In genomic region chr8:104542160-104542559, GRCm38 (mm10) we compare ENCODE assay signal across 12 mouse cellular contexts. TPM values are rescaled to one million over a fixed set of nuclear protein-coding genes. Genes with fewer than 3 reads are reported as not detected.
DNase-seq lines count a peak whose midpoint lies in the region; ATAC-seq and TF ChIP-seq lines count a peak whose summit lies in the region.
"Had no signal": no experiment of that assay in that cellular context is flagged by ENCODE, and none has a peak within 500 bp of the region (broad histone marks: within the 10 kb centered on the region; RNA-seq: fewer than 3 reads in every experiment).

No protein-coding gene starts in this region.

- no peak overlapping the region for H3K4me3 ChIP-seq in forebrain, embryonic 15.5 days
- no peak overlapping the region for H3K4me3 ChIP-seq in forebrain, embryonic 14.5 days (ENCODE audit: low read depth, low read length)
- H3K4me3 ChIP-seq in midbrain, embryonic 10.5 days, result peak overlapping the region; percentile 74; the same call in 1 of the 2 replicates
- no peak overlapping the region for H3K4me3 ChIP-seq in midbrain, embryonic 11.5 days (ENCODE audit: low read depth, low read length)
- H3K4me3 ChIP-seq in left cerebral cortex, adult 2 months, result peak overlapping the region; percentile 65
- H3K4me3 ChIP-seq: erythroblast, embryonic 14.5 days had no signal

- no peak overlapping the region for H3K27ac ChIP-seq in forebrain, embryonic 15.5 days (replicated peaks)
- no peak overlapping the region for H3K27ac ChIP-seq in forebrain, embryonic 14.5 days (ENCODE audit: low read depth, low read length)
- H3K27ac ChIP-seq in midbrain, embryonic 10.5 days (replicated peaks), result no peak overlapping the region
- H3K27ac ChIP-seq in midbrain, embryonic 11.5 days (ENCODE audit: low read depth, low read length), result no peak overlapping the region
- H3K27ac ChIP-seq in left cerebral cortex, adult 2 months, result peak overlapping the region; percentile 98
- H3K27ac ChIP-seq: limb, embryonic 10.5 days; midbrain, embryonic 12.5 days had no signal

- TF ChIP-seq CTCF in left cerebral cortex, adult 2 months (IDR thresholded peaks at IDR 0.05), result no peak

- 0 out of 2 replicates have a peak overlapping the region, but pooled peaks have one; percentile 92 for H3K4me2 ChIP-seq in forebrain, embryonic 15.5 days (replicated peaks)
- H3K4me2 ChIP-seq in forebrain, embryonic 14.5 days (ENCODE audit: low read length), result no peak overlapping the region
- H3K4me2 ChIP-seq in midbrain, embryonic 11.5 days, result no peak overlapping the region

- no peak for ATAC-seq in forebrain, embryonic 15.5 days (replicated peaks)
- no peak for ATAC-seq in forebrain, embryonic 14.5 days
- ATAC-seq in midbrain, embryonic 11.5 days (ENCODE audit: low FRiP score), result no peak
- ATAC-seq in megakaryocyte progenitor cell, adult 5-6 weeks (replicated peaks; ENCODE audit: poor library complexity), result no peak

- no peaks in the 10 kb centered on the region for H3K36me3 ChIP-seq in forebrain, embryonic 15.5 days
- H3K36me3 ChIP-seq in forebrain, embryonic 14.5 days (ENCODE audit: control insufficient read depth, insufficient read depth, low read length), result no peaks in the 10 kb centered on the region
- no peaks in the 10 kb centered on the region for H3K36me3 ChIP-seq in midbrain, embryonic 10.5 days
- no peaks in the 10 kb centered on the region for H3K36me3 ChIP-seq in midbrain, embryonic 11.5 days (ENCODE audit: control insufficient read depth, insufficient read depth, low read length)
- H3K36me3 ChIP-seq: limb, embryonic 10.5 days; midbrain, embryonic 12.5 days had no signal

- H3K27me3 ChIP-seq in forebrain, embryonic 15.5 days, result peaks cover 39% of the 10 kb centered on the region
- peaks cover 31% of the 10 kb centered on the region for H3K27me3 ChIP-seq in forebrain, embryonic 14.5 days (replicated peaks; ENCODE audit: control insufficient read depth, insufficient read depth, low read length)
- peaks cover 74% of the 10 kb centered on the region for H3K27me3 ChIP-seq in midbrain, embryonic 10.5 days (ENCODE audit: low read depth, poor library complexity, severe bottlenecking)
- H3K27me3 ChIP-seq in midbrain, embryonic 11.5 days (ENCODE audit: control insufficient read depth, insufficient read depth, low read length), result peaks cover 54% of the 10 kb centered on the region

- 7% methylated on average over 11 of the region's 11 CpGs for WGBS in forebrain, embryonic 15.5 days
- WGBS in forebrain, embryonic 14.5 days, result 3% methylated on average over 11 of the region's 11 CpGs
- 12% methylated on average over 11 of the region's 11 CpGs for WGBS in midbrain, embryonic 10.5 days
- 10% methylated on average over 11 of the region's 11 CpGs for WGBS in midbrain, embryonic 11.5 days

- intact Hi-C loops in left cerebral cortex, adult 2 months (cut with DNase I), result loop anchor here (1.0 kb wide), 1 partner anchor 131 kb away; no protein-coding TSS in a partner anchor

- no peak overlapping the region for H3K9ac ChIP-seq in forebrain, embryonic 15.5 days (replicated peaks)
- H3K9ac ChIP-seq in forebrain, embryonic 14.5 days (ENCODE audit: low read length), result no peak overlapping the region
- no peak overlapping the region for H3K9ac ChIP-seq in midbrain, embryonic 11.5 days (ENCODE audit: low read length)
- H3K9ac ChIP-seq: midbrain, embryonic 12.5 days had no signal

- no peaks in the 10 kb centered on the region for H3K9me3 ChIP-seq in forebrain, embryonic 15.5 days
- no peaks in the 10 kb centered on the region for H3K9me3 ChIP-seq in forebrain, embryonic 14.5 days (replicated peaks; ENCODE audit: control insufficient read depth, low read length)
- no peaks in the 10 kb centered on the region for H3K9me3 ChIP-seq in midbrain, embryonic 10.5 days (replicated peaks)
- no peaks in the 10 kb centered on the region for H3K9me3 ChIP-seq in midbrain, embryonic 11.5 days (ENCODE audit: control insufficient read depth, low read length)
- H3K9me3 ChIP-seq: limb, embryonic 10.5 days; midbrain, embryonic 12.5 days had no signal

- peaks cover 19% of the 10 kb centered on the region for H3K4me1 ChIP-seq in forebrain, embryonic 15.5 days
- H3K4me1 ChIP-seq in forebrain, embryonic 14.5 days (ENCODE audit: control insufficient read depth, insufficient read depth, low read length), result 0 out of 2 replicates have a peak, but pooled peaks cover 3% of the 10 kb centered on the region
- peaks cover 21% of the 10 kb centered on the region for H3K4me1 ChIP-seq in midbrain, embryonic 10.5 days
- H3K4me1 ChIP-seq in midbrain, embryonic 11.5 days (ENCODE audit: control insufficient read depth, insufficient read depth, low read length), result peaks cover 10% of the 10 kb centered on the region

- no peak for DNase-seq in forebrain, embryonic 14.5 days (ENCODE audit: low spot score)
- no peak for DNase-seq in midbrain, embryonic 10.5 days (ENCODE audit: low spot score)
- no peak for DNase-seq in midbrain, embryonic 11.5 days (ENCODE audit: low spot score, missing footprints)
- DNase-seq in left cerebral cortex, adult 2 months (ENCODE audit: extremely low spot score in 1 of 2, low spot score in 2 of 2), result peak; percentile 68 to 75
- DNase-seq in right cerebral cortex, postnatal 4 days, result peak; percentile 30
- DNase-seq in lung, postnatal 4 days, result no peak

RNA-seq across cellular contexts. Expression of gene Car7, which starts 7.7 kb away (rescaled TPM):
- polyA plus RNA-seq in forebrain, embryonic 15.5 days (2015; fragmentation: Nextera tagmentation; extraction: Ambion mirVana), result 1.7 and 2.0 TPM in 2 replicates
- 1.1 and 1.2 TPM in 2 replicates for polyA plus RNA-seq in forebrain, embryonic 14.5 days (2014; fragmentation: Nextera tagmentation; extraction: Ambion mirVana)
- 0.86 and 1.2 TPM in 2 replicates for polyA plus RNA-seq in midbrain, embryonic 10.5 days (2016; fragmentation: Nextera tagmentation; extraction: Ambion mirVana)
- polyA plus RNA-seq in midbrain, embryonic 11.5 days (2014; fragmentation: Nextera tagmentation; extraction: Ambion mirVana), result 0.82 and 1.5 TPM in 2 replicates
- total RNA-seq in left cerebral cortex, adult 2 months (2021), result 10 to 100 TPM; 31.9 to 32.3 TPM
- not detected in 2 replicates for total RNA-seq in megakaryocyte progenitor cell, adult 5-6 weeks (2015)
- total RNA-seq in megakaryocyte progenitor cell, adult 5-6 weeks (2017), result 0.07 and 0.33 TPM in 2 replicates
- polyA plus RNA-seq: erythroblast, embryonic 14.5 days had no signal

RNA-seq across cellular contexts. Expression of gene Nae1, which starts 7.7 kb away (rescaled TPM):
- 116 and 124 TPM in 2 replicates for polyA plus RNA-seq in forebrain, embryonic 15.5 days (2015; fragmentation: Nextera tagmentation; extraction: Ambion mirVana)
- 130 and 135 TPM in 2 replicates for polyA plus RNA-seq in forebrain, embryonic 14.5 days (2014; fragmentation: Nextera tagmentation; extraction: Ambion mirVana)
- polyA plus RNA-seq in midbrain, embryonic 10.5 days (2016; fragmentation: Nextera tagmentation; extraction: Ambion mirVana), result 134 and 139 TPM in 2 replicates
- 138 and 148 TPM in 2 replicates for polyA plus RNA-seq in midbrain, embryonic 11.5 days (2014; fragmentation: Nextera tagmentation; extraction: Ambion mirVana)
- 10 to 100 TPM; 47.0 to 51.2 TPM for total RNA-seq in left cerebral cortex, adult 2 months (2021)
- total RNA-seq in megakaryocyte progenitor cell, adult 5-6 weeks (2015), result 60.1 and 69.1 TPM in 2 replicates
- 74.4 and 88.3 TPM in 2 replicates for total RNA-seq in megakaryocyte progenitor cell, adult 5-6 weeks (2017)

RNA-seq across cellular contexts. Expression of gene Terb1, which starts 32.5 kb away (rescaled TPM):
- 0.17 and 0.19 TPM in 2 replicates for polyA plus RNA-seq in forebrain, embryonic 15.5 days (2015; fragmentation: Nextera tagmentation; extraction: Ambion mirVana)
- polyA plus RNA-seq in forebrain, embryonic 14.5 days (2014; fragmentation: Nextera tagmentation; extraction: Ambion mirVana), result 0.12 and 0.15 TPM in 2 replicates
- polyA plus RNA-seq in midbrain, embryonic 10.5 days (2016; fragmentation: Nextera tagmentation; extraction: Ambion mirVana), result 0.16 and 0.22 TPM in 2 replicates
- polyA plus RNA-seq in midbrain, embryonic 11.5 days (2014; fragmentation: Nextera tagmentation; extraction: Ambion mirVana), result 0.18 and 0.21 TPM in 2 replicates
- 1 to 10 TPM; 1.9 to 2.0 TPM for total RNA-seq in left cerebral cortex, adult 2 months (2021)
- total RNA-seq in megakaryocyte progenitor cell, adult 5-6 weeks (2015), result not detected in 2 replicates
- not detected in 2 replicates for total RNA-seq in megakaryocyte progenitor cell, adult 5-6 weeks (2017)
- polyA plus RNA-seq: erythroblast, embryonic 14.5 days; small intestine, adult 2 months had no signal

RNA-seq across cellular contexts. Expression of gene Pdp2, which starts 49.1 kb away (rescaled TPM):
- polyA plus RNA-seq in forebrain, embryonic 15.5 days (2015; fragmentation: Nextera tagmentation; extraction: Ambion mirVana), result 17.8 and 18.7 TPM in 2 replicates
- 11.9 and 14.2 TPM in 2 replicates for polyA plus RNA-seq in forebrain, embryonic 14.5 days (2014; fragmentation: Nextera tagmentation; extraction: Ambion mirVana)
- polyA plus RNA-seq in midbrain, embryonic 10.5 days (2016; fragmentation: Nextera tagmentation; extraction: Ambion mirVana), result 14.3 and 16.5 TPM in 2 replicates
- 17.2 and 17.3 TPM in 2 replicates for polyA plus RNA-seq in midbrain, embryonic 11.5 days (2014; fragmentation: Nextera tagmentation; extraction: Ambion mirVana)
- 1 to 10 TPM; 8.4 to 8.5 TPM for total RNA-seq in left cerebral cortex, adult 2 months (2021)
- total RNA-seq in megakaryocyte progenitor cell, adult 5-6 weeks (2015), result 8.8 and 9.3 TPM in 2 replicates
- total RNA-seq in megakaryocyte progenitor cell, adult 5-6 weeks (2017), result 7.2 and 9.2 TPM in 2 replicates

Comparison
In these comparisons a context has a peak if more than half of its experiments do, and no peak if none do; other contexts are left out.
1. H3K4me3 ChIP-seq: peak in midbrain, embryonic 10.5 days (single experiment) and left cerebral cortex, adult 2 months (single experiment); none in forebrain, embryonic 15.5 days (single experiment), forebrain, embryonic 14.5 days (single experiment) and midbrain, embryonic 11.5 days (single experiment).
2. DNase-seq: peak in left cerebral cortex, adult 2 months (2 of 2) and right cerebral cortex, postnatal 4 days (single experiment); none in forebrain, embryonic 14.5 days (single experiment), midbrain, embryonic 10.5 days (single experiment), midbrain, embryonic 11.5 days (single experiment) and lung, postnatal 4 days (0 of 2).